Mouse (Mus musculus) intestine, embryonic 14.5 days (tissue): ENCODE measurements around the gene Atp5j2. TPM values are rescaled to one million over a fixed set of nuclear protein-coding genes. Genes with fewer than 3 reads are reported as not detected.
"Not testable (repeated sequence)": the region's sequence is repeated elsewhere in the genome, so short reads cannot be mapped to it uniquely, and the experiment has no call there.

Experiments
- ATAC-seq: fragments of 200-750 bp; cut with Nextera tagmentation; replicated peaks from 2 replicates; pipeline ENCODE4 v1.8.0; 2017; ENCODE audit warnings: low read depth, moderate number of reproducible peaks, moderate TSS enrichment, moderate library complexity; ENCODE audit not compliant: low FRiP score, low TSS enrichment
- DNase-seq: peaks from one replicate; pipeline ENCODE4 v3.0.0-alpha.2; 2018; ENCODE audit warnings: low spot score
- H3K27ac ChIP-seq: fragments of 300-500 bp; sonication (generic); 2 replicates; pipeline ENCODE4 v1.5.1; 2014; ENCODE audit warnings: low read depth, mild to moderate bottlenecking, control low read depth
- H3K27me3 ChIP-seq: fragments of 300-500 bp; sonication (generic); replicated peaks from 2 replicates; pipeline ENCODE4 v1.6.1; 2014; ENCODE audit warnings: low read length, control low read depth; ENCODE audit not compliant: control insufficient read depth, insufficient read depth
- H3K36me3 ChIP-seq: fragments of 300-500 bp; sonication (generic); 2 replicates; pipeline ENCODE4 v1.6.1; 2014; ENCODE audit warnings: low read length, control low read depth; ENCODE audit not compliant: control insufficient read depth, insufficient read depth
- H3K4me1 ChIP-seq: fragments of 300-500 bp; sonication (generic); replicated peaks from 2 replicates; pipeline ENCODE4 v1.6.1; 2014; ENCODE audit warnings: low read length, control low read depth, mixed read lengths; ENCODE audit not compliant: control insufficient read depth, insufficient read depth
- H3K4me2 ChIP-seq: fragments of 300-500 bp; sonication (generic); 2 replicates; pipeline ENCODE4 v1.6.1; 2014; ENCODE audit warnings: low read length
- H3K4me3 ChIP-seq: fragments of 300-500 bp; sonication (generic); 2 replicates; pipeline ENCODE4 v1.5.1; 2014; ENCODE audit warnings: low read depth, low read length, control low read depth, mixed read lengths
- H3K9ac ChIP-seq: fragments of 300-500 bp; sonication (generic); 2 replicates; pipeline ENCODE4 v1.6.1; 2014; ENCODE audit warnings: mild to moderate bottlenecking, low read length
- H3K9me3 ChIP-seq: fragments of 300-500 bp; sonication (generic); 2 replicates; pipeline ENCODE4 v1.6.1; 2016; ENCODE audit warnings: low read length, control low read depth; ENCODE audit not compliant: control insufficient read depth
- WGBS: fragments of 180-500 bp; shearing (Covaris S2); extraction: QIAGEN DNeasy Blood & Tissue Kit; methylation state at CpG from one replicate; pipeline ENCODE4 v1.1.7; 2014; 5-methylcytosine and 5-hydroxymethylcytosine counted together
- polyA plus RNA-seq: library from polyadenylated mRNA; unstranded; fragments of >200 nt; fragmentation: Nextera tagmentation; extraction: Ambion mirVana; gene quantifications from 2 replicates; pipeline ENCODE4 v1.2.1, GENCODE M21; 2014

The Atp5j2 gene
- polyA plus RNA-seq: 681 and 724 TPM in 2 replicates

DNA sequence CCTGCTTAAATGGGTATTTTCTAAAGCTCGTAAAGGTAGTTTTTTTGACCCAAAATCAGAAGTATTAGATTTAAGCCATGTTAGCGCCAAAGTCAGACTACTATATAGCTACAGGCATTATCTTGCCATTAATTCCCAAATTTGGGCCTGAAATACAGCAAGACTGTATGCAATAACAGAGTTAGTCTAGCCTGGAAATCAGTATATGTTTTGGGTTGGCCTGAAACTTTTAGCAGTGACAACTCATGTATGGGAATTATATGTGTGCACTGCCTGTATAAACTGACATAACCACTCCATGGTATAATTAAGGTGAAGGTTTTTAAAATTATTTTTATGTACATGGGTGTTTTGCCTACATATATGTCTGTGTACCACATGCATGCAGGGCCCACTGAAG, at the start of gene Atp5j2:
Gene Atp5j2, minus strand, starts transcription at position 101 of the 400 bp plus-strand sequence.
- ATAC-seq (no peak), DNase-seq (no peak)
- Histone ChIP-seq H3K4me2 (peak within 1 kb of the TSS; percentile 92), H3K27me3 (no peaks in the 10 kb centered on the region), H3K4me1 (peaks cover 18% of the 10 kb centered on the region), H3K36me3 (peaks cover 39% of the 10 kb centered on the region), H3K9me3 (no peaks in the 10 kb centered on the region), H3K27ac (peak within 1 kb of the TSS; percentile 88), H3K9ac (peak within 1 kb of the TSS; percentile 96), H3K4me3 (peak within 1 kb of the TSS; percentile 76)
- 89% methylated on average over 2 of the region's 2 CpGs for WGBS

DNA sequence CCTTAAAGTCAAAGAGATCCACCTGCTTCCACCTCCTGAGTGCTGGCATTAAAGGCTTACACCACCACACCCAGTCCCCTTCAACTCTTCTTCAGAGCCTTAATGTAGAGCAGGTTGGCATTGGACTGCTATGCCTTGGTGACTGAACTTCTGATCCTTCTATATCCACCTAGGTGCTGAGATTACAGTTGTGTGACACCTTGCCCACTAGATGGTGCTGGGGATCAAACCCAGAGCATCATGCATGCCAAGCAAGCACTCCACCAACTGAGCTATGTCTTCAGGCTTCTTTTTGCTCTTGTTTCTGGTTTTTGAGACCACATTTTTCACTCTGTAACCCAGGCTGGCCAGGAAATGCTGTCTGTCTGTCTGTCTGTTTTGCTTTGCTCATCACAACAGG, 42.8 kb upstream of the Atp5j2 start:
- ATAC-seq (no peak), DNase-seq (no peak)
- H3K9ac ChIP-seq: no peak overlapping the region
- no peaks in the 10 kb centered on the region for H3K9me3 ChIP-seq
- H3K4me2 ChIP-seq: no peak overlapping the region
- no peak overlapping the region for H3K4me3 ChIP-seq
- H3K4me1 ChIP-seq: peaks cover 12% of the 10 kb centered on the region; the same call in 1 of the 2 replicates
- no peak overlapping the region for H3K27ac ChIP-seq
- no peaks in the 10 kb centered on the region for H3K27me3 ChIP-seq
- H3K36me3 ChIP-seq: peaks cover 62% of the 10 kb centered on the region

DNA sequence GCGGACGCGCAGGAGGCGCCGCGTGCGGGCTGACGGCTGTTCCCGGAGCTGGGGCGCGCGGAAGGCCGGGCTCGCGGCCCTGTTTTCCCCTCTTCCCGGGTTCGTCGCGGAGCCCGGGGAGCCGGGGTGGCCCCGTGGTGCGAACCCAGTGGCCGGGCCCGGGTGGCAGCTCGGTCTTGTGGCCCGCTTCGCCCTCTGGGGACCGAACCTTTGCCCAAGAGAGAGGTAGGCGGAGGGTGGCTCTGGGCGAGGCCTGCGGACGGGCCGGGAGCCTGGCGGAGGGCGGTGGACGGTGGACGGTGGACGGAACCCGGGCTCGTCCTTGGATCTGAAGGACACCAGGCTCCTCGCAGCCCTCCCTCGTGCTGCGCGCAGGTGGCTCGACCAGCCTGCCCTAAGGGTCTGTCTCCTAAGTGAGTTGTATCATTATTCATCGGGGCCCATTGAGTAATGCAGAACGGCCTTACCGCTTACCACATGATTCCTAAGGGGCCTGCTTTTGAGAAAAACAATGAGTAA, 40.1 kb upstream of the Atp5j2 start:
- Histone ChIP-seq H3K9me3 (no peaks in the 10 kb centered on the region), H3K4me2 (peak overlapping the region; percentile 82), H3K4me3 (peak overlapping the region; percentile 97), H3K27me3 (no peaks in the 10 kb centered on the region), H3K36me3 (peaks cover 36% of the 10 kb centered on the region), H3K4me1 (peaks cover 12% of the 10 kb centered on the region; the same call in 1 of the 2 replicates), H3K9ac (peak overlapping the region; percentile 98), H3K27ac (peak overlapping the region; percentile 91)
- ATAC-seq (peak; percentile 76), DNase-seq (no peak)
- under 1% methylated on average over 48 of the region's 49 CpGs for WGBS

DNA sequence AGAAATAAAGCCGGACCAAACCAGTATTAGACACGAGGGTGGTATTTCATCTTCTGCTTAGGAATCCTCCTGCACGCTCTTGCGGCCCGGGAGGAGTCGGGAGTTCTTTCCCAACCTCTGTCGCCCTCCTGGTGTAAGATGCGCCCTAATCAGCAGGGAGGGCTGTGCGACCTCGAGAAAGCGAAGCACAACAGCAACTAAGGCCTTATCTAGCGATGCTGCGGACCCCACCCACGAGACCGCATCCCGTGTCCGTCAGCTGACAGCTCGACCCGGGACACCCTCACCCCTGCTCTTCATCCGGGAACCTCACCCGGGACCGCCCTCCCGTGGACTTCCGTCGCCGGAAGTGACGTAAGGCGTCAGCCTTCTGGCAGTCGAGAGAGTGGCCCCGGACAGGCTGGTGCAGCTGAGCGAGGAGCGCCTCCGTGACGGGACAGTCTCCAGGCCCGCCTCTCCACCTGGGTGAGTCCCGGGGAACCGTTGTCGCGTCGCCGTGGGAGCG, 39.6 kb upstream of the Atp5j2 start, which contains the start of gene Zfp655:
Gene Zfp655, plus strand, starts transcription at position 349 of the 505 bp plus-strand sequence.
- under 1% methylated on average over 42 of the region's 42 CpGs for WGBS
- DNase-seq: peak; percentile 99
- Histone ChIP-seq H3K4me1 (peaks cover 12% of the 10 kb centered on the region; the same call in 1 of the 2 replicates), H3K4me2 (peak within 1 kb of the TSS; percentile 82), H3K9ac (peak within 1 kb of the TSS; percentile 98), H3K9me3 (no peaks in the 10 kb centered on the region), H3K27me3 (no peaks in the 10 kb centered on the region), H3K27ac (peak within 1 kb of the TSS; percentile 91), H3K36me3 (peaks cover 32% of the 10 kb centered on the region), H3K4me3 (peak within 1 kb of the TSS; percentile 97)
- ATAC-seq: peak; percentile 98

GRCm38 (mm10) chr5:145230641-145231040, 38.8 kb upstream of the Atp5j2 start:
- H3K27ac ChIP-seq: no peak overlapping the region
- DNase-seq (no peak), ATAC-seq (no peak)
- H3K4me3 ChIP-seq: peak overlapping the region; percentile 97; the same call in 1 of the 2 replicates
- peak overlapping the region; percentile 82 for H3K4me2 ChIP-seq
- H3K27me3 ChIP-seq: no peaks in the 10 kb centered on the region
- peaks cover 12% of the 10 kb centered on the region; the same call in 1 of the 2 replicates for H3K4me1 ChIP-seq
- no peaks in the 10 kb centered on the region for H3K9me3 ChIP-seq
- 89% methylated on average over 4 of the region's 4 CpGs for WGBS
- peak overlapping the region; percentile 98; the same call in 1 of the 2 replicates for H3K9ac ChIP-seq
- peaks cover 24% of the 10 kb centered on the region for H3K36me3 ChIP-seq

DNA sequence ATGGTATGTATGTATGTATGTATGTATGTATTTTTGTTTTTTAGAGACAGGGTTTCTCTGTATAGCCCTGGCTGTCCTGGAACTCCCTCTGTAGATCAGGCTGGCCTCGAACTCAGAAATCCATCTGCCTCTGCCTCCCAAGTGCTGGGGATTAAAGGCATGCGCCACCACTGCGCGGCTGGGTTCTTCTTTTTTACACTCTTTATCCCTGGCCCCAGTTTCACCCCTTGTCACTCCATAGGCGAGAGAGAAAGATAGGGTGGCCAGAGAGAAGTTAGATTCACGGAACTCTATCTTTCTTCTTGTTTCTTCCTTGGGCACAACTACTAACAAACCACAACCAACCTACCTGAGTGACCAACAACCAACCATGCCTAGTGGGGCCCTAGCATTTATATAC, 37.4 kb upstream of the Atp5j2 start:
- not testable (repeated sequence) for H3K27ac ChIP-seq, H3K27me3 ChIP-seq, DNase-seq, ATAC-seq, H3K4me3 ChIP-seq, H3K4me2 ChIP-seq, H3K9me3 ChIP-seq, H3K9ac ChIP-seq
- Histone ChIP-seq H3K36me3 (peaks cover 10% of the 10 kb centered on the region), H3K4me1 (peaks cover 12% of the 10 kb centered on the region; the same call in 1 of the 2 replicates)
- whole genome bisulfite sequencing: 83% methylated on average over 6 of the region's 6 CpGs

DNA sequence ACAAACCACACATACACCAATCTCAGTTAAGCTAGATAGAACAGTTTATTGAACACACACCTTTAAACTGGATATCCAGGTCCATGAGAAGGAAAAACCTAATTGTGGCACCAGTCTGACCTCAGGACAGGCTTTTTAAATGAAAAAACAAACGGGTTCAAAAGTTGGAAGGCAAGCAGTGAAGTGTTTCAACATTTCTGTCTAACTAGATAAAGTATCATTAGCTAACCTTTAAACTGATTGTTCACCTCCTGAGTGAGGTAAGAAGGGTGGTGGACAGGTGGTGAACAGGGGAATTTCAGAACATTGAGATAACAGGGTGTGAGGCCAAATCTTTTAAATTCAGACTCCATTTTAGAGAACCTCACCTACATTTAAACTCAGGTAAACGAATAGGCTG, 34.6 kb upstream of the Atp5j2 start:
- H3K27me3 ChIP-seq: no peaks in the 10 kb centered on the region

GRCm38 (mm10) chr5:145223395-145223794, 31.5 kb upstream of the Atp5j2 start:
- DNase-seq (no peak), ATAC-seq (no peak)
- Histone ChIP-seq H3K27me3 (no peaks in the 10 kb centered on the region), H3K36me3 (peaks cover 38% of the 10 kb centered on the region), H3K9me3 (no peaks in the 10 kb centered on the region), H3K27ac (no peak overlapping the region), H3K4me1 (no peaks in the 10 kb centered on the region), H3K4me3 (no peak overlapping the region), H3K9ac (no peak overlapping the region), H3K4me2 (no peak overlapping the region)
- WGBS: 82% methylated on average over 12 of the region's 12 CpGs

More for the DNA sequence above, 34.6 kb upstream of the Atp5j2 start:
- no peak overlapping the region for H3K27ac ChIP-seq
- 61% methylated on average over 2 of the region's 2 CpGs for WGBS
- no peak overlapping the region for H3K4me3 ChIP-seq
- no peaks in the 10 kb centered on the region for H3K9me3 ChIP-seq
- peaks cover 7% of the 10 kb centered on the region for H3K36me3 ChIP-seq
- H3K4me1 ChIP-seq: 0 out of 2 replicates have a peak, but pooled peaks cover 4% of the 10 kb centered on the region
- H3K9ac ChIP-seq: no peak overlapping the region
- ATAC-seq (no peak), DNase-seq (no peak)
- no peak overlapping the region for H3K4me2 ChIP-seq

DNA sequence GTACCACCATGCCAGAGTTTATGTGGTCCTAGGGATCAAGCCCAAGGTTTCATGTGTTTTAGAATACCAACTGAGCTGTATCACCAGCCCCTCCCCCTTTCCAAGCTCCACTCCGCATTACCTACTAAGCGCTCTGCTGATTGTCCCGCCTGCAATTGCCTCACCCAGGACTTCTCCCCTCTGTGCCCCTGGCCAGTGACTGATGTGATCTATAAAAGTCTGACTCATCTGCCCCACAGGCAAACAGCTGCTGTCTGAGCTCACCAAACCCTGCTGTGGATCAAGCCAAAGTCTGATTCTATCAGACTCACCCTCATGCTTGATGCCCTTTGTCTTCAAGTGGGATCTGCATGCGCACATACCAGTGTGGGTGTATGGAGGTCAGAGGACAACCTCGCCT, 31.0 kb upstream of the Atp5j2 start:
- no peak for DNase-seq
- Histone ChIP-seq H3K9ac (no peak overlapping the region), H3K27ac (no peak overlapping the region), H3K36me3 (peaks cover 43% of the 10 kb centered on the region), H3K4me2 (no peak overlapping the region), H3K4me1 (no peaks in the 10 kb centered on the region), H3K4me3 (no peak overlapping the region), H3K9me3 (no peaks in the 10 kb centered on the region), H3K27me3 (no peaks in the 10 kb centered on the region)
- peak; percentile 42; the same call in 1 of the 2 replicates for ATAC-seq
- WGBS: 71% methylated on average over 5 of the region's 5 CpGs
